Mouse (Mus musculus) macrophage (primary cell): Measurements from ENCODE around the gene Exd2. TPM values are rescaled to one million over a fixed set of nuclear protein-coding genes. Genes with fewer than 3 reads are reported as not detected.
A peak's percentile ranks its signal among the peaks of the same experiment; 100 is the strongest.
"Not testable (repeated sequence)": the region's sequence is repeated elsewhere in the genome, so short reads cannot be mapped to it uniquely, and the experiment has no call there.

Experiments used
- H3K27ac ChIP-seq: fragments of 350-480 bp; formaldehyde crosslinking; 2 replicates; pipeline ENCODE4 v1.9.0; 2021
- H3K36me3 ChIP-seq: fragments of 350-480 bp; formaldehyde crosslinking; 2 replicates; pipeline ENCODE4 v1.9.0; 2021; ENCODE audit errors: inconsistent target
- H3K4me3 ChIP-seq: fragments of 350-480 bp; formaldehyde crosslinking; 2 replicates; pipeline ENCODE4 v1.9.0; 2021; ENCODE audit errors: inconsistent target
- H3K79me2 ChIP-seq: fragments of 350-480 bp; formaldehyde crosslinking; 2 replicates; pipeline ENCODE4 v1.9.0; 2021; ENCODE audit errors: inconsistent target
- WGBS: methylation state at CpG from one replicate; pipeline ENCODE4 v1.1.7; 2026; ENCODE audit warnings: inconsistent platforms; ENCODE audit not compliant: missing documents; 5-methylcytosine and 5-hydroxymethylcytosine counted together
- polyA plus RNA-seq: library from polyadenylated mRNA; stranded (reverse); fragments of 250-400 nt; gene quantifications from 3 replicates; pipeline ENCODE4 v1.2.4, GENCODE M21; 2018; ENCODE audit warnings: inconsistent platforms

The Exd2 gene
- polyA plus RNA-seq, 1 experiment from 2014 or later = 6.5 TPM

DNA sequence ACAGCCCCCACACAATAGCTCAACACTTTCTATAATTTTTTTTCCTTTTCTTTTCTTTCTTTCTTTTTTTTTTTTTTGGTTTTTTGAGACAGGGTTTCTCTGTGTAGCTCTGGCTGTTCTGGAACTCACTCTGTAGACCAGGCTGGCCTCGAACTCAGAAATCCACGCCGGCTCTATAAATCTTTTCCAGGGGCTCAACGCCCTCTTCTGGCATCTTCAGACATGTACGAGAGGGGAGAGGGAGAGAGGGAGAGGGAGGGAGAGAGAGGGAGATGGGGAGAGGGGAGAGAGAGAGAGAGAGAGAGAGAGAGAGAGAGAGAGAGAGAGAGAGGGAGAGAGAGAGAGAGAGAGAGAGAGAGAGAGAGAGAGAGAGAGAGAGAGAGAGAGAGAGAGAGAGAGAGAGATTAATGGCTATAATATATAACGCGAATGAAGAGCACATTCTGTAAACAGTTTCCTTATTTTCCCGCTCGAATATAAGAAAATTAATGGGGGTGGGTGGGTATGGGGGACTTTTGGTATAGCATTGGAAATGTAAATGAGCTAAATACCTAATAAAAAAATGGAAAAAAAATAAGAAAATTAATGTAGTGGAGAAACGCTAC, 501 bp upstream of the Exd2 start:
- not testable (repeated sequence) for H3K79me2 ChIP-seq, H3K36me3 ChIP-seq, H3K27ac ChIP-seq
- WGBS = 28% methylated on average over 3 of the region's 10 CpGs
- peak overlapping the region; percentile 49 for H3K4me3 ChIP-seq

DNA sequence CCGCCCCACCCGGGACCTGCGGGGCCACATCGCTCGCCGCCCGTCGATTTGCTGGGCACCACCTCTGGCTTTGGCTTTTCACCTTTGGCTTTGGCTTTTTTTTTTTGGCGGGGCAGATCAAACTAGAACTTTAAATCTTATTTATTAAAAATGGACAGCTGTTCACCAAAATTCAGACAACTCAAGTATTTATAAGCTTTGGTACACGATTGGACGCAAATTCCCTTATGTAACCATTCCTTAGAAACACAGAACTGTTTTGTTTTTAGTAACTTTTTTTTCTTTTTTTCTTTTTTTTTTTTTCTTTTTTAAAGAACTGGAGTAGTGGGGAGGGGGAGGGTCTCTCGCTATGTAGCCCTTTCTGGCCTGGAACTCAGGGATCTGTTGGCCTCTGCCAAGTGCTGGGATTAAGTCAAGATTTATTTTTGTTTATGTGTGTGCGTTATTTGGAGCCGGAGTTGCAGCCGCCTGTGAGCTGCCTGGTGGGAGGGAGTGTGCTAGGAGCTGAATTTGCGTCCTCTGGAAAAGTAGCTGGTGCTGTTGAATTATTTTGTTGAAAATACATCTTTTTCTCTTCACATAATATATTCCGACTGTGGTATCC, 873 bp downstream of the Exd2 start:
- 29% methylated on average over 15 of the region's 17 CpGs for WGBS
- no peaks in the 10 kb centered on the region for H3K79me2 ChIP-seq
- peak overlapping the region; percentile 49 for H3K4me3 ChIP-seq
- no peak overlapping the region for H3K27ac ChIP-seq
- no peaks in the 10 kb centered on the region for H3K36me3 ChIP-seq

DNA sequence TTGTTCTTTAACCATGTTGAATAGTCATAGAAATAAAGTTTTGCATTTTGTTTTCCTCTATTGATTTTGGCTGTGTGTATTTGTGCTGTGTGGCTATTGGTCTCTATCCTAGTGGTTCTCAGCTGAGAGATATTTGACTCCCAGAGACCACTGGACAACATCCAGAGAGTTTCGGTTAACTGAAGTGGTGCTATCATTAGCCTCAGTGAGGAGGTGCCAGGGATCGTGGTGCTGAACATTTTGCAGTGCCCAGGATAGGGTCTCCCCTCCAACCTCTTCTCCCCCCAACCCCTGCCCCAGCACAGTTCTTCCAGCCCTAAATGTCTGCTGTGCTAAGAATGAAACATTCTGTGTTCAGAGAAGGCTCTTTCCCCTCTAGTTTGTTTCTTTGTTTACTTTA, 7.3 kb downstream of the Exd2 start:
- WGBS = 96% methylated on average over 2 of the region's 2 CpGs
- no peak overlapping the region for H3K27ac ChIP-seq
- H3K4me3 ChIP-seq = no peak overlapping the region
- no peaks in the 10 kb centered on the region; the same call in 1 of the 2 replicates for H3K79me2 ChIP-seq
- no peaks in the 10 kb centered on the region for H3K36me3 ChIP-seq

DNA sequence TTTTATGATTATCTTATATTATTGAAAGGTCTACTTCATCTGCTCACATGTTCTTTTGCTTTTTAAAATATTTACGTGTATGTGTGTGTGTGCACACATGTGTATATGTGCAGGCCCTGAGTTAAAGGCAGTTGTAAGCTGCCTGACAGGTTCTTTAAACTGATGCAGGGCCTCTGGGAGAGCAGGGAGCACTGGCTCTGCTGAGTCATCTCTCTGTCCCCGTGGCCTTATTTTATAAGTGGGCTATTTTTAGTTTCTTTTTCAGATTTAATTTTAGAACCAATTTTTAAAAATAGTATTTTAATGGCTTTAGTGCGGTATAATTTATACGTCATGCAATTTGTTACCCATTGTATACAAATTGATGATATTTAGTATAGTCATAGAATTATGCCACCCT, 9.0 kb downstream of the Exd2 start:
- H3K4me3 ChIP-seq = no peak overlapping the region
- WGBS = 59% methylated on average over 4 of the region's 4 CpGs
- no peaks in the 10 kb centered on the region; the same call in 1 of the 2 replicates for H3K79me2 ChIP-seq

DNA sequence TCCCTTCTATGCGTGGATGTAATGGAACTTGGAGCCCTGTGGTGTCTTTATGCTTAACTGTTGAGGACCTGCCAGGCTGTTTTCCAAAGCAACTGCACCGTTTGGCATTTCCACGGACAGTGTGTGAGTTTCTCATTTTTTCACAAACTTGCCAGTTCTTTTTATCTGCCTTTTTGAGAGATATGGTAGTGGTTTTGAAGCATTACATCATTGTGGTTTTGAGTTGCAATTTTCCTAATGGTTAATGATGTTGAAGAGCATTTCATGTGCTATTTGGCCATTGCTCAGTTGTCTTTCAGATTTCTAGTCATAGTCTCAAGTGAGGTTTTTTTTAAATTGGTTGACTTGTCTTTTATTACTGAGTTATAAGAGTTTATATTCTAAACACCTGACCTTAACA, 10.8 kb downstream of the Exd2 start:
- H3K36me3 ChIP-seq = no peaks in the 10 kb centered on the region
- H3K27ac ChIP-seq = no peak overlapping the region
- WGBS = 72% methylated on average over 3 of the region's 3 CpGs
- no peak overlapping the region for H3K4me3 ChIP-seq
- H3K79me2 ChIP-seq = no peaks in the 10 kb centered on the region; the same call in 1 of the 2 replicates

More for the DNA sequence above, 9.0 kb downstream of the Exd2 start:
- no peak overlapping the region for H3K27ac ChIP-seq
- H3K36me3 ChIP-seq = no peaks in the 10 kb centered on the region

DNA sequence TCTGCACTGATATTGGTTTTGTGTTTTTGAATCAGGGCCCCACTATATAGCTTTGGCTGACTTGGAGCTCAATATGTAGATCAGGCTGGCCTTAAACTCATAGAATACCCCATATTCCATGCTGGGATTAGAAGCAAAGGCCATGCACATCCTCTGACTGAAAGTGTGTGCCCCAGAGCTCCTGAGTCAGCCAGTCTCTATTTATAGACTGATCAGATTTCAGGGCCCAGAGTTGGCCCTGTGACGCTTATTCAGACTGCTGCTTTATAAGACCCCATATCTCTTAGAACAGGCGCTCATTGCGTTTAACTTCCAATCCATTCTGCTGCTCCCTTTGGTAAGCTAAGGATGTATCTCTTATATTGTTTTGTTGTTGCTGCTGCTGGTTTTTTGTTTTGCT, 17.1 kb downstream of the Exd2 start:
- H3K4me3 ChIP-seq = no peak overlapping the region
- 0 out of 2 replicates have a peak, but pooled peaks cover 4% of the 10 kb centered on the region for H3K36me3 ChIP-seq
- 98% methylated on average over 3 of the region's 3 CpGs for WGBS
- H3K27ac ChIP-seq = no peak overlapping the region
- H3K79me2 ChIP-seq = no peaks in the 10 kb centered on the region

DNA sequence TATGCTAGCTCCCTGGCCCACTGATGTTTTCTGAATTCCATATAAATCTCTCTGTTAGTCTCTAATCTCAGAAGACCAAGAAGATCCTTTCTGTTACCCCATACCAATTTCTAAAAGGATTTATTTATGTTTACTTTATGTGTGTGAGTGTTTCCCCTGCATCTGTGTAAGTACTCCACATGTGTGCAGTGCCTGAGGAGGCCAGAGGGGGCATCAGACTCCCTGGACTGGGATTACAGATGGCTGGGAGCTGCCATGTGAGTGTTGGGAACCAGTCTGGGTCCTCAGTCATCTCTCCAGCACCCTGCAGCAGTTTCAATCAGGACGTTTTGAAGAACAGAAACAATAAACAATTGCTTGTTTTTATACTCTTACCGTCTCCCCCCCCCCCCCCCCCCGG, 20.5 kb downstream of the Exd2 start:
- Histone ChIP-seq H3K4me3 (no peak overlapping the region), H3K27ac (no peak overlapping the region), H3K79me2 (no peaks in the 10 kb centered on the region), H3K36me3 (0 out of 2 replicates have a peak, but pooled peaks cover 4% of the 10 kb centered on the region)
- 89% methylated on average over 1 of the region's 3 CpGs for WGBS

DNA sequence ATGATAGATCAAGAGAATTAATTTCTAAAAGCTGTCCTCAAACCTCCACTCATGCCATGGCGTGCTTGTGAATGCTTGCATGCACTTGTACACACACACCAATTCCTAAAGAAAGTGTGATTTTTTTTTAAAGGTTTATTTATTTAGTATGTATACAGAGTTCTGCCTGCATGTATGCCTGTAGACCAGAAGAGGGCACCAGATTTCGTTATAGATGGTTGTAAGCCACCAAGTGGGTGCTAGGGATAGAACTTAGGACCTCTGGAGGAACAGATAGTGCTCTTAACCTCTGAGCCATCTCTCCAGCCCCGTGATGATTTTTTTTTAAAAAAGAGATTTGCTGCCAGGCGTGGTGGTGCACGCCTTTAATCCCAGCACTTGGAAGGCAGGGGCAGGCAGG, 30.4 kb downstream of the Exd2 start:
- no peak overlapping the region for H3K4me3 ChIP-seq
- no peak overlapping the region for H3K27ac ChIP-seq
- no peaks in the 10 kb centered on the region for H3K79me2 ChIP-seq
- peaks cover 14% of the 10 kb centered on the region for H3K36me3 ChIP-seq
- 100% methylated on average over 5 of the region's 5 CpGs for WGBS

DNA sequence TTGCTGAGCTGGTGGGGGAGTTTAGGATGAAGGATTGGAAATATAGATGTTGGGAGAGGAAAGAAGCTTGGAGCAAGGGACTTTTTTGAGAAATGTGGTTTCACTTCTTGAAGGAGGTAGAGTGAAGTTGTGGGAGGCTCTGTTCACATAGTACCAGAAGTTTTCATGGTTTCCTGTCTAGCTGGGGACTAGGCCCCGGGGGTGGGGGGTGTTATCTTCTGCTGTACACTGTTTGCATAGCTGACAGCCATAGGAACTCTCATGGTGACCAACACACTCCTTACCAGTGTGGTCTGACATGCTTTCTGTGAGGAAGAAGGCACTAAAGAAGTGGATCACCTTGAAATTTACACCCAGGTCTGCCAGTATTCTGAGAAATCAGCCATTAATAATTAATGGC, 32.8 kb downstream of the Exd2 start:
- 6% methylated on average over 1 of the region's 1 CpGs for WGBS

DNA sequence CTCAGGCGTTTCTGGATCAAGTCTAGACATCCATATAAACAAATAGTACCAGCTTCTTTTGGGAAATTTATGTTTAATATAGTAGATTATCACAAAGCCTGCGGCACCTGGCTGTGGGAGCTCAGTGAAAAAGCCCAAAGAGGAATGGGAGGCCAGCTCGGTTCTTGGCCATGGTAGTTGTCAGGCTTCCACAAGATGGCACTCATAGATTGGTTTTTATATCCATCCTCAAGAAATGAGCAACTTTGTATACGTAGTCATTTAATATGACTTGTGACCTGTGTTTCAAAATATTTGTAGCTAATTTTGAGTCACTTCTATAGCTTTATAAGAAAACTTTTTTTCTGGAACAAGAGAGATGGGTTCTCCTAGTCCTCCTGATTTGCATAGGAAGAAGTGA, 35.5 kb downstream of the Exd2 start:
- no peaks in the 10 kb centered on the region for H3K79me2 ChIP-seq
- no peak overlapping the region for H3K4me3 ChIP-seq
- 93% methylated on average over 4 of the region's 4 CpGs for WGBS
- no peaks in the 10 kb centered on the region; the same call in 1 of the 2 replicates for H3K36me3 ChIP-seq
- H3K27ac ChIP-seq = no peak overlapping the region

More for the DNA sequence above, 32.8 kb downstream of the Exd2 start:
- no peaks in the 10 kb centered on the region for H3K79me2 ChIP-seq
- no peak overlapping the region for H3K4me3 ChIP-seq
- no peak overlapping the region for H3K27ac ChIP-seq
- H3K36me3 ChIP-seq = peaks cover 6% of the 10 kb centered on the region; the same call in 1 of the 2 replicates

DNA sequence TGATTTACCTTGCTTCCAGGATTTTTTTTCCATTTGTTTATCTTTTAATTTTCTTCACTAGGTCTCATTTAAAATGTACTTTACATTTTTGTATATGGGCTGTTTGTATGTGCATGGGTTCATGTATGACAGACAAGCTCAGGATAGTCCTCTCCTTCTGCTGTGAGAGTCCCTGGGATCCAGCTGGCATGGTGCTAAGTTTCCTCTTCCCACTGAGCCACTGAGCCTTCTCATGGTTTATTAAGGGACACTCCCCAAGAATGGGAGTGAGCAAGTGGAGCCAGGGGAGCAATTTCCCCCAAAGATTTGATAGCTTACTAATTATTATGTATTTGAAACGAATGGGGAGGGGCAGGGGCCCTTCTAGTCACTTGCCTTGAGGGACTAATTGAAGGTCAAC, 37.6 kb downstream of the Exd2 start:
- Histone ChIP-seq H3K36me3 (no peaks in the 10 kb centered on the region; the same call in 1 of the 2 replicates), H3K27ac (no peak overlapping the region), H3K79me2 (no peaks in the 10 kb centered on the region), H3K4me3 (no peak overlapping the region)
- 83% methylated on average over 1 of the region's 1 CpGs for WGBS

DNA sequence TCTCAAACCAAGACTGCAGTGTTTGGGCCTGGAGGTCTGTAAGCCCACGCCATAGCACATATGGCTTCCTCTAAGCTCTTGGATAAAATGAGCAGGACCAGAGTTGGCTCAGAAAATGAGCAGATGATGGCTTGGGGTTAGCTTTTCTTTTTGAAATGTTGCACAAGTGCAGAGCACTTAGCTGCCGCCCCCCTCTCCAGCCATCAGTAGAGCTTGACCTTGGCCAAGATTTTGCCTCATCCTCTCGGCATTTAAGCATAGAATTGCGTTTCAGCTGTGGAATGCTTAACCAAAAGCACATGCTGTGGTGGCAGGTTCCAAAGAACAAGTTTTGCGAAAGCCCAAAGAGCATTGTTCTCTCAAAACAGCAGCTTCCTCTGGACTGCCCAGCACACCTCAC, 41.8 kb downstream of the Exd2 start:
- Histone ChIP-seq H3K36me3 (no peaks in the 10 kb centered on the region), H3K27ac (no peak overlapping the region), H3K4me3 (no peak overlapping the region), H3K79me2 (no peaks in the 10 kb centered on the region)
- WGBS = 92% methylated on average over 5 of the region's 5 CpGs

DNA sequence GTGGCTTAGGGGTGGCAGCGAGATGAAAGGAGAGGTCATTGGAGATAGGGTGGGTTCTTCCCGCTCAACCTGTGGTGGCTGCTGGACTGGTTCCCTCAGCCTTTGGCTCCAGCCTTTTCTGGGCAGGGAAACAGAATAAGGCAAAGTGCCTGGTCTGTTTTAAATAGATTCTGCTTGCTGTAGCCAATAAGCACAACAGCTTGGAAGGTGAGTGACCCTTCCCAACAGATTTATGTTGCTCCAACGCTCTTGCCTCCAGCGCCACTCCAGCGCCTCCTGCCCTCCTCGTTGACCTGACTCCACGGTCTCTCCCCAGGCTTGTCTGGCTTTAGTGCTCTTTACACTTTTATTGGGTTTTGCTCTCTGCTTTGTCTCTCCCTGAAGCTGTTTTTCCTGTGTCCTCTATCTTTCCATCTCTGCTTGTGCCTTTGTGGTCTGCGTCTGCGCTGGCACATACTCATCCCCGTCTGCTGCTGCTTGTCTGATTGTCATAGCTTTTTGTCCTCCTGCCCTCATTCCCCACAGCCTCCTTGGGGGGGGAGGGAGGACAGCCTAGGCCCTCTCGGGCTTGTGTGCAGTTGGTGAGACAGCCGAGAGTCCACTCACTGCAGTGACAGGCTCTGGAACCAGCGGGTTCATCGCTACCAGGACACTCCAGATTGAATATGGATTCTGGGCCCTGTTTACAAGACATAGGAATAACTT, 44.3 kb downstream of the Exd2 start:
- Histone ChIP-seq H3K79me2 (no peaks in the 10 kb centered on the region), H3K27ac (no peak overlapping the region), H3K36me3 (no peaks in the 10 kb centered on the region), H3K4me3 (no peak overlapping the region)
- WGBS = 71% methylated on average over 14 of the region's 14 CpGs

DNA sequence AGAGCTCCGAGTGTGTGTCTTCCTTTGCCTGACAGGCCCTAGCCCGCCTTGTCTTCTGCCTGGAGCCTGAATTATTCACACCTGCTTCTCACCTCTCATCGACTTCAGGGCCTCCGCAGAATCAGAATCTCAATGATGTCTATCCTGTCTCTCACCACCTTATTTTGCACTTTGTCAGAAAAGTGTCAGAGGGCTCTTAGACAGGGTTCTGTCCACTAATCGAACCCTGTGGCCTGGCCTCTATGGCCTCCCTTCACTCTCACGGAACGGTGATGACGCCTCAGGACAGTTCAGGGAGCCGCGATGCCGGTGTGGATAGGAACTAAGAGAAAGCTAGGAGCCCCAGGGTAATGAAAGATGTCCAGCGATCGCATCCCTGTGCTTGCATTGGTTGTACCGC, 55.1 kb downstream of the Exd2 start, which contains the start of gene Galnt16:
Gene Galnt16, plus strand, starts transcription at position 301 of the 400 bp plus-strand sequence.
- H3K79me2 ChIP-seq = no peaks in the 10 kb centered on the region
- H3K4me3 ChIP-seq = no peak within 1 kb of the TSS
- WGBS = 8% methylated on average over 14 of the region's 14 CpGs
- H3K27ac ChIP-seq = no peak within 1 kb of the TSS
- no peaks in the 10 kb centered on the region for H3K36me3 ChIP-seq

DNA sequence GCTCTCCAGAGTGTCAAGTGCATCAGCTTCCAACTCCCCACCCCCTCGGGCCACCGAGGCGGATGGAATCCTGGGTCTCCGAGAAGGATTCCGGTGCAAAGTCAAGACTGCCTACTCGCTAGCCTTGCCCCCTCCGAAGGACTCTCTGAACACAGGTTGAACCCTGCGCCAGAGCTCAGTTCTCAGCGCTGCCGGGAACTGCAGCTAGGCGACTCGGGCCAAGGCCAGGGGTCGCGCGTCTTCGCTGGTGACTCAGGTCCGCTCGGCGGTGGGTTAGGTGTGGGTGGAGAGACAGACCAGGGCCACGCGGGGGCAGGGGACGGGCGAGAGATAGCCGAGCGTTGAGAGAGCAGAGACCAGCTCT, 55.5 kb downstream of the Exd2 start:
- no peaks in the 10 kb centered on the region for H3K36me3 ChIP-seq
- no peak overlapping the region for H3K4me3 ChIP-seq
- no peaks in the 10 kb centered on the region for H3K79me2 ChIP-seq
- 2% methylated on average over 25 of the region's 25 CpGs for WGBS
- H3K27ac ChIP-seq = no peak overlapping the region
